Comparison of ENCODE assay signal across 9 mouse cellular contexts in the genomic region with DNA sequence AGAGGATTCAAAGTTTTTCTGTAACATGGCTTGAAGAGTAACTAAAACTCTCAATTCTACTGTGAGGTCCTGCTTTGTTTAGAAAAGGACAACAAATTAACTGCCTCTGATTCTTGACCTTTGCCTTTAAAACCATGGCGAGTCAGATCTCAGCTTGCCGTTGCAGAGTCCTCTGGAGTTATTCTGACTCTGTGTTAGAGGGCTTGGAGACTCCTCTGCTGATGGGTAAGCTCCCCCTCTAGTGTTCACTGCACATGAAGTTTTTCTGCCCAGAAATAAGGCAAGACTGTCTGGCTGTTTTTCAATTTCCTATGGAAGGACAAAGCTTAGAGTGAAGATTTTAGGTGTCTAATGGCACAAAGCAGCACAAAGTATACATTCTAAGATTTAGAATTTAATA.
A peak's percentile ranks its signal among the peaks of the same experiment; 100 is the strongest.
DNase-seq lines count a peak whose midpoint lies in the region; TF ChIP-seq lines count a peak whose summit lies in the region.
"Had no signal": no experiment of that assay in that cellular context is flagged by ENCODE, and none has a peak within 500 bp of the region (broad histone marks: within the 10 kb centered on the region; RNA-seq: fewer than 3 reads in every experiment).

No protein-coding gene starts in this region.

- no peaks in the 10 kb centered on the region; a peak in 2 of 4 replicates for H3K4me1 ChIP-seq in MEL (ENCODE audit: control insufficient read depth in 1 of 2, insufficient read depth in 2 of 2, low read length in 2 of 2)

- peak in 2 of 3 experiments; percentile 16 to 27; a peak in 3 of 6 replicates for TF ChIP-seq CTCF in MEL (IDR thresholded peaks at IDR 0.05 in 2 of 3, conservative IDR thresholded peaks at IDR 0.05 in 1 of 3; ENCODE audit: control insufficient read depth in 1 of 3, insufficient read depth in 1 of 3, low read depth in 2 of 3, low read length in 3 of 3, poor library complexity in 1 of 3, severe bottlenecking in 1 of 3)

- no peaks in the 10 kb centered on the region for H3K9me3 ChIP-seq in MEL (replicated peaks; ENCODE audit: insufficient read depth, low read length)

- peak; percentile 6 for DNase-seq in heart, postnatal 4 days
- DNase-seq in heart, postnatal 36 days = no peak
- DNase-seq in MEL (ENCODE audit: low read depth, low spot score) = peak; percentile 13
- peak; percentile 77 for DNase-seq in embryo, embryonic 11 days
- peak; percentile 8 to 18 for DNase-seq in kidney, postnatal 4 days
- DNase-seq in layer of hippocampus, postnatal 36 days = no peak
- DNase-seq in liver = no peak
- DNase-seq in heart, postnatal 14 days = no peak

- no peaks in the 10 kb centered on the region for H3K27me3 ChIP-seq in MEL (ENCODE audit: control insufficient read depth in 1 of 2, insufficient read depth in 2 of 2, low read length in 2 of 2)

- no peak for TF ChIP-seq EP300 in MEL (IDR thresholded peaks at IDR 0.05; ENCODE audit: low read depth in 1 of 2, low read length in 2 of 2)

- H3K79me2 ChIP-seq in MEL (ENCODE audit: control insufficient read depth, insufficient read depth, low read length, poor library complexity) = no peaks in the 10 kb centered on the region

- no peak overlapping the region for H3K4me3 ChIP-seq in MEL (ENCODE audit: control insufficient read depth in 1 of 2, insufficient read depth in 1 of 2, low read depth in 2 of 2, low read length in 2 of 2)

- no peaks in the 10 kb centered on the region; a peak in 1 of 4 replicates for H3K36me3 ChIP-seq in MEL (ENCODE audit: control insufficient read depth in 1 of 2, insufficient read depth in 2 of 2, low read length in 2 of 2)

- intact Hi-C loops in heart, postnatal 36 days (cut with DNase I) = loop anchor here (10.0 kb wide), 1 partner anchor 1081 kb away; no protein-coding TSS in a partner anchor
- intact Hi-C loops in heart, postnatal 14 days (cut with DNase I) = no loop called here

- no peak overlapping the region for H3K9ac ChIP-seq in MEL (ENCODE audit: control insufficient read depth, low read depth, low read length, poor library complexity, severe bottlenecking)

- TF ChIP-seq POLR2A in MEL (IDR thresholded peaks at IDR 0.05; ENCODE audit: control insufficient read depth in 1 of 2, insufficient read depth in 1 of 2, low read depth in 1 of 2, low read length in 2 of 2, poor library complexity in 1 of 2) = no peak

- no peak overlapping the region for H3K27ac ChIP-seq in MEL (ENCODE audit: control insufficient read depth, low read depth, low read length)
- H3K27ac ChIP-seq: macrophage had no signal

- peak; percentile 32 for TF ChIP-seq RAD21 in MEL (IDR thresholded peaks at IDR 0.05; ENCODE audit: low read depth, low read length)

TF ChIP-seq in MEL, 35 proteins besides CTCF, POLR2A, EP300 and RAD21:
- peak; percentile 33 for TF ChIP-seq SMC3 (IDR thresholded peaks at IDR 0.05; ENCODE audit: low read depth, low read length)
- no peak for TF ChIP-seq MYB (IDR thresholded peaks at IDR 0.05; ENCODE audit: low read depth, low read length)
- TF ChIP-seq ZC3H11A (IDR thresholded peaks at IDR 0.05; ENCODE audit: low read depth, low read length) = 0 out of 2 replicates have a peak, but pooled peaks have one; percentile 18

Comparison
In these comparisons a context has a peak if more than half of its experiments do, and no peak if none do; other contexts are left out.
1. DNase-seq: peak in heart, postnatal 4 days (single experiment), MEL (single experiment), embryo, embryonic 11 days (single experiment) and kidney, postnatal 4 days (2 of 2); none in heart, postnatal 36 days (0 of 2), layer of hippocampus, postnatal 36 days (0 of 2), liver (single experiment) and heart, postnatal 14 days (0 of 2).